Mouse (Mus musculus): ENCODE data around the gene Olfr328. TPM values are rescaled to one million over a fixed set of nuclear protein-coding genes. Genes with fewer than 3 reads are reported as not detected.
A peak's percentile ranks its signal among the peaks of the same experiment; 100 is the strongest.
"Not testable (repeated sequence)": the region's sequence is repeated elsewhere in the genome, so short reads cannot be mapped to it uniquely, and the experiment has no call there.

The Olfr328 gene
- total and polyA plus RNA-seq, 2 experiments from 2014 or later, result not detected

- DNase-seq, result peak; percentile 39
- TF ChIP-seq CTCF (IDR thresholded peaks at IDR 0.05; ENCODE audit: low read depth), result no peak
These were observed 33.3 kb upstream of the Olfr328 start for GRCm38 (mm10) chr11:58588620-58589250.

GRCm38 (mm10) chr11:58587898-58588348 is 32.5 kb upstream of the Olfr328 start:
- no peak overlapping the region for H3K4me3 ChIP-seq (ENCODE audit: low read depth, low read length)
- no peaks in the 10 kb centered on the region for H3K9me3 ChIP-seq (ENCODE audit: low read length)
- TF ChIP-seq CTCF (IDR thresholded peaks at IDR 0.05; ENCODE audit: low read depth), result peak; percentile 73
- WGBS, result 60% methylated on average over 7 of the region's 7 CpGs
- H3K9ac ChIP-seq, result no peak overlapping the region
- no peak for ATAC-seq
- H3K4me1 ChIP-seq (ENCODE audit: insufficient read depth), result no peaks in the 10 kb centered on the region
- H3K27ac ChIP-seq (ENCODE audit: low read depth, low read length), result no peak overlapping the region
- H3K4me2 ChIP-seq (ENCODE audit: low read depth), result no peak overlapping the region
- H3K36me3 ChIP-seq (ENCODE audit: insufficient read depth), result no peaks in the 10 kb centered on the region
- no peaks in the 10 kb centered on the region for H3K27me3 ChIP-seq (ENCODE audit: insufficient read depth, low read length)
- DNase-seq, result peak; percentile 21

More at GRCm38 (mm10) chr11:58588620-58589250, 33.3 kb upstream of the Olfr328 start:
- Histone ChIP-seq H3K27ac (ENCODE audit: low read depth, low read length) (no peak overlapping the region), H3K4me2 (ENCODE audit: low read depth) (no peak overlapping the region), H3K4me3 (ENCODE audit: low read depth, low read length) (no peak overlapping the region), H3K36me3 (ENCODE audit: insufficient read depth) (no peaks in the 10 kb centered on the region), H3K9ac (no peak overlapping the region), H3K9me3 (ENCODE audit: low read length) (no peaks in the 10 kb centered on the region), H3K27me3 (ENCODE audit: insufficient read depth, low read length) (no peaks in the 10 kb centered on the region), H3K4me1 (ENCODE audit: insufficient read depth) (no peaks in the 10 kb centered on the region)
- no peak for ATAC-seq
- WGBS, result 11% methylated on average over 3 of the region's 3 CpGs

GRCm38 (mm10) chr11:58578636-58579035 is 23.2 kb upstream of the Olfr328 start:
- no peaks in the 10 kb centered on the region for H3K9me3 ChIP-seq (ENCODE audit: low read length)
- no peak overlapping the region for H3K4me2 ChIP-seq (ENCODE audit: low read depth)
- DNase-seq (peak; percentile 83), ATAC-seq (peak; percentile 90)
- no peak overlapping the region for H3K4me3 ChIP-seq (ENCODE audit: low read depth, low read length)
- no peak overlapping the region for H3K27ac ChIP-seq (ENCODE audit: low read depth, low read length)
- H3K27me3 ChIP-seq (ENCODE audit: insufficient read depth, low read length), result no peaks in the 10 kb centered on the region
- no peak for TF ChIP-seq CTCF (IDR thresholded peaks at IDR 0.05; ENCODE audit: low read depth)
- 38% methylated on average over 8 of the region's 8 CpGs for WGBS
- H3K9ac ChIP-seq, result no peak overlapping the region
- H3K4me1 ChIP-seq (ENCODE audit: insufficient read depth), result no peaks in the 10 kb centered on the region
- H3K36me3 ChIP-seq (ENCODE audit: insufficient read depth), result no peaks in the 10 kb centered on the region

GRCm38 (mm10) chr11:58577430-58577829 is 22.0 kb upstream of the Olfr328 start, which contains the start of gene Olfr325:
TSS of gene Olfr325 (plus strand) at chr11:58577730.
- H3K4me2 ChIP-seq (ENCODE audit: low read depth), result no peak within 1 kb of the TSS
- no peak for ATAC-seq
- DNase-seq, result no peak
- no peaks in the 10 kb centered on the region for H3K4me1 ChIP-seq (ENCODE audit: insufficient read depth)
- TF ChIP-seq CTCF (IDR thresholded peaks at IDR 0.05; ENCODE audit: low read depth), result no peak
- H3K9me3 ChIP-seq (ENCODE audit: low read length), result no peaks in the 10 kb centered on the region
- no peak within 1 kb of the TSS for H3K27ac ChIP-seq (ENCODE audit: low read depth, low read length)
- H3K4me3 ChIP-seq (ENCODE audit: low read depth, low read length), result no peak within 1 kb of the TSS
- WGBS, result 58% methylated on average over 1 of the region's 1 CpGs
- H3K9ac ChIP-seq, result no peak within 1 kb of the TSS
- no peaks in the 10 kb centered on the region for H3K27me3 ChIP-seq (ENCODE audit: insufficient read depth, low read length)
- no peaks in the 10 kb centered on the region for H3K36me3 ChIP-seq (ENCODE audit: insufficient read depth)

- H3K27me3 ChIP-seq (ENCODE audit: insufficient read depth, low read length), result no peaks in the 10 kb centered on the region
- no peak within 1 kb of the TSS for H3K4me3 ChIP-seq (ENCODE audit: low read depth, low read length)
- H3K27ac ChIP-seq (ENCODE audit: low read depth, low read length), result no peak within 1 kb of the TSS
- no peak for ATAC-seq
- H3K4me1 ChIP-seq (ENCODE audit: insufficient read depth), result no peaks in the 10 kb centered on the region
- H3K9ac ChIP-seq, result no peak within 1 kb of the TSS
- 71% methylated on average over 5 of the region's 5 CpGs for whole genome bisulfite sequencing
- no peaks in the 10 kb centered on the region for H3K9me3 ChIP-seq (ENCODE audit: low read length)
- no peaks in the 10 kb centered on the region for H3K36me3 ChIP-seq (ENCODE audit: insufficient read depth)
- H3K4me2 ChIP-seq (ENCODE audit: low read depth), result no peak within 1 kb of the TSS
- TF ChIP-seq CTCF (IDR thresholded peaks at IDR 0.05; ENCODE audit: low read depth), result no peak
- no peak for DNase-seq
These were observed 15.0 kb upstream of the Olfr328 start, which contains the start of gene Olfr224 for GRCm38 (mm10) chr11:58570405-58570804. TSS of gene Olfr224 (minus strand) at chr11:58570553.

- DNase-seq, result no peak
- ATAC-seq, result no peak
These were observed 9.1 kb downstream of the Olfr328 start, which contains the start of gene Olfr329-ps for GRCm38 (mm10) chr11:58546322-58546721. TSS of gene Olfr329-ps (minus strand) at chr11:58546422.

GRCm38 (mm10) chr11:58534736-58535135 is 20.7 kb downstream of the Olfr328 start, which contains the start of gene Olfr330:
TSS of gene Olfr330 (minus strand) at chr11:58534836.
- not testable (repeated sequence) for H3K36me3 ChIP-seq (ENCODE audit: insufficient read depth); H3K4me3 ChIP-seq (ENCODE audit: low read depth, low read length); ATAC-seq; H3K4me1 ChIP-seq (ENCODE audit: insufficient read depth); H3K27ac ChIP-seq (ENCODE audit: low read depth, low read length); H3K9ac ChIP-seq; DNase-seq; H3K4me2 ChIP-seq (ENCODE audit: low read depth); H3K9me3 ChIP-seq (ENCODE audit: low read length); H3K27me3 ChIP-seq (ENCODE audit: insufficient read depth, low read length)

More at GRCm38 (mm10) chr11:58546322-58546721, 9.1 kb downstream of the Olfr328 start, which contains the start of gene Olfr329-ps:
- TF ChIP-seq CTCF (IDR thresholded peaks at IDR 0.05; ENCODE audit: low read depth), result no peak
- Histone ChIP-seq H3K9ac (no peak within 1 kb of the TSS), H3K4me2 (ENCODE audit: low read depth) (no peak within 1 kb of the TSS), H3K4me3 (ENCODE audit: low read depth, low read length) (no peak within 1 kb of the TSS), H3K9me3 (ENCODE audit: low read length) (no peaks in the 10 kb centered on the region), H3K4me1 (ENCODE audit: insufficient read depth) (no peaks in the 10 kb centered on the region), H3K27ac (ENCODE audit: low read depth, low read length) (no peak within 1 kb of the TSS), H3K36me3 (ENCODE audit: insufficient read depth) (no peaks in the 10 kb centered on the region), H3K27me3 (ENCODE audit: insufficient read depth, low read length) (no peaks in the 10 kb centered on the region)
- WGBS, result 71% methylated on average over 5 of the region's 5 CpGs

- not testable (repeated sequence) for H3K4me1 ChIP-seq (ENCODE audit: insufficient read depth); DNase-seq; H3K27ac ChIP-seq (ENCODE audit: low read depth, low read length); H3K4me3 ChIP-seq (ENCODE audit: low read depth, low read length); H3K4me2 ChIP-seq (ENCODE audit: low read depth); H3K9me3 ChIP-seq (ENCODE audit: low read length); H3K36me3 ChIP-seq (ENCODE audit: insufficient read depth); ATAC-seq; H3K27me3 ChIP-seq (ENCODE audit: insufficient read depth, low read length); H3K9ac ChIP-seq
- 95% methylated on average over 4 of the region's 9 CpGs for WGBS
These were observed 35.7 kb downstream of the Olfr328 start for GRCm38 (mm10) chr11:58519756-58520155.

GRCm38 (mm10) chr11:58518916-58519315 is 36.5 kb downstream of the Olfr328 start:
- DNase-seq; ATAC-seq; H3K9ac ChIP-seq; H3K36me3 ChIP-seq (ENCODE audit: insufficient read depth); H3K27me3 ChIP-seq (ENCODE audit: insufficient read depth, low read length); H3K4me1 ChIP-seq (ENCODE audit: insufficient read depth); H3K9me3 ChIP-seq (ENCODE audit: low read length); H3K27ac ChIP-seq (ENCODE audit: low read depth, low read length); H3K4me3 ChIP-seq (ENCODE audit: low read depth, low read length); H3K4me2 ChIP-seq (ENCODE audit: low read depth): not testable (repeated sequence)
- WGBS, result 93% methylated on average over 17 of the region's 18 CpGs

- DNase-seq; H3K36me3 ChIP-seq (ENCODE audit: insufficient read depth); H3K27ac ChIP-seq (ENCODE audit: low read depth, low read length); H3K4me2 ChIP-seq (ENCODE audit: low read depth); H3K4me1 ChIP-seq (ENCODE audit: insufficient read depth); H3K9me3 ChIP-seq (ENCODE audit: low read length); H3K4me3 ChIP-seq (ENCODE audit: low read depth, low read length); ATAC-seq; H3K27me3 ChIP-seq (ENCODE audit: insufficient read depth, low read length); H3K9ac ChIP-seq: not testable (repeated sequence)
- 82% methylated on average over 19 of the region's 19 CpGs for WGBS
These were observed 46.4 kb downstream of the Olfr328 start for GRCm38 (mm10) chr11:58509058-58509457.

Measured in forebrain, postnatal 0 days (tissue).